Mouse (Mus musculus) erythroblast, embryonic 14.5 days (primary cell): ENCODE measurements around the gene Nkx2-5.

Experiments
- GATA1 ChIP-seq: IDR thresholded peaks from 2 replicates; pipeline ENCODE4 v1.6.1; 2012; ENCODE audit warnings: low read length, inconsistent platforms, mixed read lengths
- TAL1 ChIP-seq: IDR thresholded peaks from 3 replicates; pipeline ENCODE4 v1.6.1; 2012; ENCODE audit warnings: low read length, inconsistent platforms, mixed read lengths

DNA sequence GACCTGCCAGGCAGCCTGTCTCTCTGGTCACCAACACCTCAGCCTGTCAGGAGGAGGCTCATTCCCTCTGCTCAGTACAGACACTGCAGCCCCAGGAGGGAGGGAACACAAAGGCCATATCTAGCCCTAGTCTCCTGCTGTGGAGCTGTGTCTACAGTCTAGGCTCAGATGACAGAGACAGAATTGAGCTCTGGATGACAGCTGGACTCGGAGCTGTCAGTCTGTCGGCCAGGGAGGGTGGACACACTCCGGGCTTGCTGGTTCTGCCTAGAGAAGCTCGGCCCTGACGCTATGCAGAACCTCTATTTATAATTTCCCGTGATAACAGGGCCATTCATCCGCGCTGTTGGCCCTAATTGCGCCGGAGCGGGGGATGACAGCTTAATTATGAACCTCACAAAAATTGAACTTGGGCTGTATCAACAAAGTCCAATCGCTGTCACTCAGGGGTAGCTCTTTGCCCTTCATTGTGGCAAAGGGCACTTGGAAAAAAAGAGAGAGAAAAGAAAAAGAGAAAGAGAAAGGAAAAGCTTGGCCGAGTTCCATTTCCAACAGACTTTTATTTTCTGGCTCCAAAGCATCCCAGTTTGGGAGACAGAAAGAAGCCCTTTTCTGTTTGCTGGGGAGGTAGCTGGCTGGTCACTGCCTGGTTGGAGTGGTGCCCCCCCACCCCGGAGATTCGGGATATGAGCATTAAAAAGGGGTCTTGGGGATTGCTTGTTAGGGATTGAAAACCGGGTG is 48.0 kb upstream of the Nkx2-5 start:
- TF ChIP-seq GATA1: no peak
- no peak for TF ChIP-seq TAL1
